Mouse (Mus musculus) layer of hippocampus, adult 11-12 months (tissue): ENCODE measurements around the gene Sgta.

Experiments used
- DNase-seq: peaks from one replicate; pipeline ENCODE4 v3.0.0; 2022; ENCODE audit warnings: low spot score

The Sgta gene

DNA sequence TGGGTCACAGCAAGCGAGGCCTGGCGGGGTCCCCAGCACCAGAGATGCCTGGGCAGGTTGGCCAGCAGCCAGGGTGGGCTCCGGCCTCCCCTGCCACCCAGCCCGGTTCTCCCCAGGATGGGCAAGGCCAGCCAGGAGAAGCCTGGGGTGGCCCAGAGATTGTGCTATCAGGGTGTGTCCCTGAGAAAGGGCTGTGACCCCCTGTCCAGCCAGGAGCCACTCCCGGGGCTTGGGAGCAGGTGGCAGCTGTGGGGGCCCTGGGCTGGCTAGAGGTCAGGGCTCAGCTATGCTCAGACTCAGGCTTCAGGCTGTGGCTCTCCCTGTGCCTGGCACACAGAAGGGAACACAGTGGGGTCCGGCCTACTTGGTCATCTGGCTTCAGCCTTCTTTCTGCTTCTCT, 40.3 kb downstream of the Sgta start:
- DNase-seq, result no peak

- peak; percentile 65 for DNase-seq
Observed at GRCm38 (mm10) chr10:81018326-81018725, 41.7 kb downstream of the Sgta start.

- peak; percentile 73 for DNase-seq
Observed at GRCm38 (mm10) chr10:81016645-81017044, 43.3 kb downstream of the Sgta start.

DNA sequence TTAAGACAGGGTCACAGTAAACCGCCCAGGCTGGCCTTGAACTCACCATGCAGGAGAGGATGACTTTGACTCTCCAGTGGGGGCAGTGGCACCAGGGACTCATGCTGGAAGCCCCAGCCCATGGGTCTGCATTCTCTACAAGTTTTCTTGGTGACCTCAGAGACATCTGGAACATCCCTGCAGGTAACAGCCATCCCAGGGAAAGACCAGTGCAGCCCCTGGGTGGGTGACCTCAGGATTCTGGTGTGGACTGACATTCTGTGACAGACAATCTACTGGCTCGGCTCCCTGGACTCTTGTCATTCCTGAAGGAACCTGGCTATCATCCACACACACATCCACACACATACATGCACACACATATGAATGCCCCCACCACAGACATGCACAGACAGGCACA, 44.3 kb downstream of the Sgta start:
- DNase-seq, result no peak

DNA sequence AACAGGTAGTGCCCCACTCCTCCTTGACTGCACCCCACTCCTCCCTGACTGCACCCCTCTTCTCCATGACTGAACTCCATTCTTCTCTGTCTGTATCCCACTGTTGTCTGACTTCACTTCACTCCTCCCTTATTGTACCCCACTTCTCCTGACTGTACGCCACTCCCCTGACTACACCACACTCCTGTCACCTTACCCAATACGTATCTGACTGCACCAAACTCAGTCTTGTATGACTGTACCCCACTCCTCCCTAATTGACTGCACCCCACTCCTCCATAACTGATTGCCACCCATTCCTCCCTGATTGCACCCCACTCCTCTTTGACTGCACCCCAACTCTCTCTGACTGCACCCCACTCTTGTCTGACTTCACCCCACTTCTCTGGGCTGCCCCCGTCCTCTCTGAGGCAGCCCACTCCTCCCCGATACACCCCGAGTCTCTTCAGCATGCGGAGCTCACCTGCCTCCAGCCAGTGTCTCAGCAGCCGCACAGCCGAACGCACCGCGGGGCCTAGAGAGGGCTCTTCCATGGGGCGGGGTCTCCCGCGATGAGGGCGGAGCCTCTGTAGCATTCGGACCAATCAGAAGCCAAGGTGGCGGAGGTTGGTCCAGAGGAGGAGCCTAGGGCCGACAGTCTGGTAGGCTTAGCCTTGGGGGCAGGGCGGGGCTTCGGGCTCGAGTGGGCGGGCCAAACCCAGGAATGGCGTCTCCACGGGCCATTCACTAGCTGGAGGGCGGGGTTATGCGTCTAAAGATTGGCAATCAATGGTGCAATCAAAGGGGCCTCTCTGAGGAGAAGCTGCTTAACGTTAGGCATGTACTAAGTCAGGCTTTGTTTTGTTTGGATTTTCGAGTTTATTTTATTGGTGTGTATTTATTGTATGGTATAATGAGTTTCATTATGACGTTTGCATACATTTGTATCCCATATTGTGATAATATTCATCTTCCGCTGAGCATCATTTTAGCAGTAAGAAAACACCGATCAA, 45.3 kb downstream of the Sgta start, which contains the start of gene Gng7:
TSS of gene Gng7 (minus strand) at position 553 of the 992 bp plus-strand sequence.
- DNase-seq, result peak; percentile 99

GRCm38 (mm10) chr10:81010851-81011250, 49.1 kb downstream of the Sgta start:
- DNase-seq, result peak; percentile 63

DNA sequence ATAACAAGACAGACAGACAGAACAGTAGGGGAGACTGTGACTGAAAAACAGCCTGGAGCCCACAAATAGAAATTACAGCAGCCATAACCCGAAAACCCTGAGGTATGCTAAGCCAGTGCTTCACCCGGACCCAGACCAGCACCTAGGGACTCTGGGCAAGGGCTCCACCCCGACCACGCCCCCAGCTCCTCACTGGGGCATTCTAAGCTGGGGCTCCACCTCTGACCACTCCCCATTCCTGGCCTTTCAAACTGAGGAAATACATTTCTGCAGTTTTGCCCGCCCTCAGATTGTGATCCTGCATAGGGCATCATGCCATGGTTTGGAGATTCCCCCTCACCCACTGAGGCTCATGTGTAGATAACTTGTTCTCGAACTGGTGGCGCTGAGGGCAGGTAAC, 52.7 kb downstream of the Sgta start:
- DNase-seq, result no peak

DNA sequence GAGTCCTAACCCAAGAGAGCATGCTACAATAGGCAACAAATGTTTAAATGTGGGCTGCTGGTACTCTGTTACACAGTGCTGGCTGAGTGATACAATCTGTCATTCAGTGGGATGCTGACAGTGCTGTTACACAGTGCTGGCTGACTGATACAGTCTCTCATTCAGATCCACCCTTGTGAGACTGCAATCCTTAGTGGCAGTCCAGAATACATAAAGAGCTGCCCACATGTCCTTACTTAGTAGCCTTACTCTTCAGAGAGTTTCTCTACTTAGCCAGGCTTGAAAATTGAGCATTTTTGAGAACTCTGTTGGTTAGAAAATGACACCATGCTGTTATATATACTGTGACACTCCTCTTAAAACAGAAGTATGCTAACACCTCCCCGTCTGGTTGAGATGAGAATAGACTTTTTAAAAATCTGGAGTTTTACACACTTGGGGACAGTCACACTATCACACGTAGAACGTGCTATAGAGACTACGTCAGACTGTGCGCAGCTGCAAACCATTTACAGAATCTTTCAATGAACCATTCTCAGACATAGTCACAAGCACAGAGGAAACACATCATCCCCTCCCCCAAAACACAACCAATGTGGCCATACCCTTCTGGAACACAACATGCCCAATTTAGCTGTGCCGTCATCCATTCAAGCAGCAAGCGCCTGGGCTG, 53.8 kb downstream of the Sgta start:
- DNase-seq, result no peak

- peak; percentile 75 for DNase-seq
Observed at GRCm38 (mm10) chr10:81001161-81001560, 58.8 kb downstream of the Sgta start.

DNA sequence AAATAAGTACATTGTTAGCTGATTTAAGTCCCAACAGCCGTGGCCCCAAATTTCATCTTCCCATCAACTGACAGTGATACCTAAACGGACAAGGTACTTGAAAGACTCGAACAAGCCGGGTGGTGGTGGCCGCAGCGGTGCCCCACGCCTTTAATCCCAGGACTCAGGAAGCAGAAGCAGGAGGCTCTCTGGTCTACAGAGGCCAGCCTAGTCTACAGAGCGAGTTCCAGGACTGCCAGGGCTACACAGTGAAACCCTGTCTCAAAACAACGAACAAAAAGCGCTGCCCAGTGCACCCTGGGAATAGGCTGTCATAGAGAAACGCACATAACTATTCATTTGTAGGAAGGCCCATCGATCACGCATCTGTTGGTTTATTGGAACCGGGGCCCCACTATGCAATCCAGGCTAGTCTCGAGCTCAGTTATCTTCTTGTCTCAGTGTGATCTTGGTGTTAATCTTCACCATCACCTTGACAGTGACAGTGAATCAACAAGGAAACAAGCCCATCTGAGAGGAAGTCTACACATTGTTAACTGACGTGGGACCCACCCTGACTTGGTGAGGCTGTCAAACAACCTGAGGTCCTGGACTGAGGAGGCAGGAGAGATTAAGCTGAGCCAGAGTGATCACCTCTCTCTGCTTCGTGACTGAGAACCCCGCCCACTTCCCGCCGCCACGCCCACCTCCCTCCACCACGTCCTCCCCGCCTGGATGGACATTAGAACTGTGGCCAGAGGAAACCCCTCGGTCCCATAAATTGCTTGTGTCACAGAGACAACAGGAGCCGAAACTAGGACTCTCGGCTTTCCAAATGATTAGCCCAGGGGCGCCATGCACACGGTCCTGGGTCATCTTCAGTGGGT, 59.6 kb downstream of the Sgta start:
- no peak for DNase-seq

DNA sequence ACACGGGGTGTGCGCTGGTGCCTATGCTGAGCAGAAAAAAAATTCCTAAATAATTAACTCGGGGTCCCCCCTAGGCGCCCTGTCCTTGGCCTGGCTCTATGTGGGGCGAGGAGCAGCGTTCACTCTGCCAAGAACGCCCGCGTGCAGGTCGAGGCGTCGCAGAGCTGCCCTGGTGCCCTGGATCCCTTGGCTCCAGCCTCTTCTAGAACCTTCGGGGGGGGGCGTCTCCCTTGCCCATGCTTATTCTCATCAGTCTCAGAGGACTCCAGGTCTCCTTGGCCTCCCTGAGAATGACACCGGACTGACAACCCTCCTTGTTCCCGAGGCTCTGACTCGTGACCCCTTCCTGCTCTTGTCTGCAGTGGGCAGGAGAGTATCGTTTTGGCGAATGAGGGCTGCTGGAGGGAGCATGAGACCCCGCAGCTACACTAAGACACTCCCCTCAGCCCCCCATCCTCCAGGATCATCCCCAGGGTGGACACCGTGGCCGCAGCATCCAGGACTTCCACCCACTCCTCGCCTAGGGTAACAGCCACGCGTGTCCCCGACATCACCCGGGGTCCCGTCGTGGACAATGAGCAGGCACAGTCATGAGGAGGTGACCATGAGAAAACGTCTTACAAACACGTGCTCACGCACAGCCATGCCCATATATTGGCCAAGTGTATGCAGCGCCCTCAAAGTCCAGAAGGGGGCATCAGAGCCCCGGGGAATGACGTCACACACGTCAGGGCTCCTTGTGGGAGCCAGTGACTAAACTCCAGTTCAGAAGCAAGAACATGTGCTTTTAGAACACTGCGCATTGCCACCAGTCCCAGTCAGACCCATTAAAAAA, 60.4 kb downstream of the Sgta start:
- DNase-seq, result peak; percentile 93

DNA sequence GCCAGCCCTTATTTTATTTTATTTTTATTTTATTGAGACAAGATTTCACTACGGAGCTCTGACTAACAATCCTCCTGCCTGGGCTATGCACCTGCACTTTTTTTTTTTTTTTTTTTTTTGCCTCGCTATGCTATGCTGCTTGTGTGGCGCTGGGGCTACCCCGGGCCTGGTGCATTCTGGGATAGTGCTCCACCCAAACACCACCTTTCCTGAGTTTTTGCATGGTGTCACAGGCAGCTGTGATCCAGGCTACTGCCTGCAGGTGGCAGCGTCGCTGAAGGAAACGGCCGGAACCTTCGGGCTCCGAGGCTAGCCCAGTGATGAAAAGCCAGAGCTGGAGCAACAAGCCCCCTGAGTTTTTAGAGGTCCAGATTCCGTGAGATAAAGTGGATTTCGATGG, 61.2 kb downstream of the Sgta start:
- peak; percentile 71 for DNase-seq

DNA sequence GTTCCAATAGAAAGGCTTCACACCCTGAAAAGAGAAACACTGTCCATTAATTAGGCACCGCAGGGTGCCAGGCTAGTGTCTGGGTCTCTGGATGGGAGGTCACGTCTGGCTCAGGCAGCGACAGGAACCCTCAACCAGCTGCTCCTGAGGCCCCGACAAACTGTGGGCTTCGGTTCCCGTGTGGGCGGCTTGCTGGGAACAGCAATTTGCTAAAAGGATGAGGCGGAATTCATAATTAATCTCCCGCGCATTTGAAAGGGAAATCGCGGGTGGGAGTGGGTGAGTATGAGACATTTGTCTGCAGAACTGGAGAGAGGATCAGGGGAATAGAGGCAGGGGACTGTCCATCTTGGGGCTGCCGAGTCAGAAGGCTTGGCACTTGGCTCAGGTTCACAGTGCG, 62.0 kb downstream of the Sgta start:
- no peak for DNase-seq

DNA sequence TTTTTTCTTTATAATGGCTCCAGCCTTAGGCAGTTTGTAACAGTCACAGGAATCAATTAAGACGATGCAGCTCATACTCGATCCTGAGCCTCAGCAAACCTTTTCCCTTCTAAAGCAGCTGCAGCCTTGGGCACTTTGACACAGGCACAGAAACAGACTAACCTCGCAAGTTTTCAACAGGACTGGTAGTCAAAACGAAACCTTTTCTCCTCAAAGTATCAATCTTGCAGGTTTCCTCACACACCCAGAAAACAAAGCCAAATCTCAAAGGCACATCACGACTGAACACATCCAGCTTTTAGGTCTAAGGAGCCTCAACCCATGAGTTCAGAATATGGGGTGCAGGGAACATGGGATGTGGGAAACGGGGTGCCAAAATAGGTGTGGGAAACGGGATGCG, 62.6 kb downstream of the Sgta start:
- DNase-seq, result no peak

DNA sequence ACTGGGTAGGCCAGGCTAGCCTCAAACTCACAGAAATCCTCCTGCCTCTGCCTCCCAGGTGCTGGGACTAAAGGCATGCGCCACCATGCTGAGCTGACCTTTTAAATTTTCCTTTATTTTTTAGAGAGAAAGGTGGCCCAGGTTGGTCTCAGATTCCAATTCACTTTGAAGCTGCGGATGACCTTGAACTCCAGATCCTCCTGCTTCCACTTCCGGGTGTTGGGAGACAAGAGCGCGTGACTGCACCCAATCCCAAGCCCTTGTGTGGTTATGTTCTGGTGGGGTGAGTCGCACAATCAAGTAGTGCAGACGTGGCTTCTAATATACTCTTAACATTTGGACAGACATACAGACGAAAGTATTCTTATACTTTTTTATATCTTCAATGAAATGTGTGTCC, 63.5 kb downstream of the Sgta start:
- DNase-seq, result no peak

DNA sequence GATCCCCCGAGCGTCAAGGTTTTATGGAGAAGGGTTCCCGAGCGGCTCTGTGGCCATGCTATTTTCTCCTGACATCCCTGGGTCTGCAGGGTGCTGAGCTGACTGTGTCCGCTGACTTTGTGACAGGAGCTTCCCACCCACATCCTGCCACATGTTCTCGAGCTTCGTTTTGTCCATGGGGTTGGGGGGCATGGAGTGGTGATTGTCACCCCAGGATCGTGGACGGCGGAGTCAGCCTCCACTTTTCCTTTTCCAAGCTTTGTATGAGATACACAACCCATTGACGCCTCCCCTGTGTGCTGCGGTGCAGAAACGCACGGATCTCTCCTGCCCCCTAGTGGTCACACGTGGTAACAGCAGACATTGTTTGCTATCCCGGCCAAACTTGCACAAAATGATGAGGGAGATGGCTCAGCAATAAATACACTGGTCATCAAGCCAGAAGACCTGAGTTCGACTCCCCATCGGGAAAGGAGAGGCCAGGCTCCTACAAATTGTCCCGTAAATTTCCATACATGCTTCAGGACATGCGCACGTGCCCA, 64.8 kb downstream of the Sgta start:
- peak; percentile 86 for DNase-seq

DNA sequence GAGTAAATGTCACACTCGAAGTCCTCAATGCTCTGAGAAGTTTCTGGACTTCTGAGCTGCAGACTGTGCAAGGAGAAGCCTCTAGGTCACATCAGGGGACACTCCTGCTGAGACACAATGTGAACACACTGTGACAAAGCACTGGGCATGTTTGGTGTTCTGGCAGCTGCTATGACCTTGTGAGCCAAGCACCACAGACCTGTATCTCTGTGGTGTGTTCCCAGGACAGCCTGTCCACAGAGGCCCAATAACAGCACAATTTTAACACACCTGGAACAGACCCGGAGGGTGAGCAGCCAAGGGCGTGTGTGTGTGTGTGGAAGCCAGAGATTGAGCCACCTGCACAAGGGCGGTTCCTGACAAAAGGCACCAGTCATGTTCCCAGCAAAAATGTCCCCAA, 65.4 kb downstream of the Sgta start:
- DNase-seq, result no peak
